Mouse (Mus musculus): ENCODE results near the gene Gtf2f2. TPM values are rescaled to one million over a fixed set of nuclear protein-coding genes. Genes with fewer than 3 reads are reported as not detected.

Gtf2f2 gene
- 22.7 and 24.3 TPM in 2 replicates for total RNA-seq (2021)
- long read RNA-seq, transcript Gtf2f2-201 (8 exons, 1,467 nt), result major isoform, 19 of 21 reads
- long read RNA-seq, partial matches to known transcripts, result 1 of 21 reads
- long read RNA-seq, other reads (novel, unspliced or antisense), result 1 of 21 reads

- DNase-seq, result peak; percentile 95
Observed at GRCm38 (mm10) chr14:76010102-76011061, at the start of gene Gtf2f2. Gene Gtf2f2, minus strand, starts transcription at chr14:76010865.

DNA sequence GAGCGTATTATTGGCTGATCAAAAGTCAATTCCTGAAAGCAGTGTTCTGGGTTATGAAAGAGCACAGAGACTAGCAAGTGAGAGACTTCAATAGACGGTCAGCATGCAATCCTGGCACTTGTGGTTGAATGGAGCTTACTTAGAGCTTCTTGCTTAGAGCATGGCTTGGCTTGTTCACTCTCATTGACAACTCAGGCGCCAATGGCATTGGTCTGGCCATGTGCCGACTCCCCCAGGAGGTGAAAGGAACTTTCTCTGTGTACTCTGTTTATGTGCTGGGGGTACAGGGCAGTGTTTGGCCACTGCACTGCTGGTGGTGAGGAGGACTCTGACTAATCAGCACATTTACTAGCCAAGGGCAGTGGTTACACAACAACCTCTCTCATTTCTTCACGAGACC, 48.8 kb upstream of the Gtf2f2 start:
- DNase-seq, result no peak

- no peak for DNase-seq
Observed at GRCm38 (mm10) chr14:76053726-76054125, 43.1 kb upstream of the Gtf2f2 start.

- no peak for DNase-seq
Observed at GRCm38 (mm10) chr14:76051966-76052365, 41.3 kb upstream of the Gtf2f2 start.

DNA sequence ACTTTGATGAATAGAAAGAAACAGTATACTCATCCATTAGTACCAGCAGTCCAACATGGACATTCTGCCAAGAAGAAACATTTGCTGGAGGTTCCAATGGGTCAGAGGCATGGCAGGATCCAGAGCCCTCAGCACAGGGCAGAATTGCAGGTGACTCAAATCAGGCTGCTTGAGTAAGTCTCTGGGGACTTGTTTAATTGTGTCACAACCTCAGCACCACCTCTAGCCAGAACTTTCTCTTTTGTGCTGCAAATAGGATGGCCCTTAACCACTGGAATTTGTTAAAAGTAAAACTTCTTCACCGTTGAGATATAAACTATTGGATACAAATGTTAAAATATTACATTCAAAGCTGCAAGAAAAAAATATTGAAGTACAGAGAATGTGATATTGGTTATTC, 35.1 kb upstream of the Gtf2f2 start:
- DNase-seq, result no peak

GRCm38 (mm10) chr14:76044164-76044557, 33.5 kb upstream of the Gtf2f2 start:
- no peak for DNase-seq

GRCm38 (mm10) chr14:76043251-76044163, 32.8 kb upstream of the Gtf2f2 start:
- DNase-seq, result no peak

DNA sequence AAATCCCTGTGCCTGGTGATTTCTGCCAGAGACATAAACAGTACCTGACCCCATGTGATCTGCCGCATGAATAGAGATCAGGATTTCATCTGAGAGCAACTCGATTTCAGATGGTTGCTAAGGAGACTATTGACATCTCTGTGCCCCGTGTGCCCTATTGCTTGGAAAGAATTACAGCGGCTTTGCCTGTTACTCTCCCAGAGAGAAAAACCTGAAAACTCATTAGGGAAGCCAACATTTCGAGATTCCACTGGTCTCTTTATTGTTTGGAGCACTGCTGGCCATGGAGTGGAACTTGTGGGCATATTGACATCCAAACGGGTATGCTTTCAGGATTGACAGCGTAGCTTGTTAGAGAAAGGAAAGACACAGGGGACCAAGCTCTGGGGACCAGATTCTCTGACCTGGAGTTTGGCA, 22.6 kb upstream of the Gtf2f2 start:
- DNase-seq, result no peak

DNA sequence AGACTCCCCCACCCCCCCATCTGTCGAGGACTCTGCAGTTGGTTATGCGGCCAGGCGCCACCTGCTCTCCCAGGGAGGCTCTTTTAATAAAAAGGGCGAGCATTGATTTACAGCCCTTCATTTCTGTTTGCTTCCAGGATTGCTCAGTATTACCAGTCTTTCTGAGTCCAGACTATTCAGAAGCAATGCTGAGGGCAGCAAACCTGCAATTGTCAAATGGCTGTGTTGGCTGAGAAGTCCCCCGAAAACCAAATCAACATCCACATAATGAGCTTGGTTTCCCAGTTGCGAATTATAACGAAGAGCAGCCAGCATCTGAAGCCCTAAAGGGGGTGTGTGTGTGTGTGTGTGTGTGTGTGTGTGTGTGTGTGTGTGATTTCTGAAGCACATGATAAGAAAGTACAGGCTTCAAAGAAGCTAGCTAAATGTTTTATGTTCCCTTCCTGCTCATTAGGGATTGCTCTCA, 22.0 kb upstream of the Gtf2f2 start:
- DNase-seq, result no peak

GRCm38 (mm10) chr14:76031117-76031842, 20.6 kb upstream of the Gtf2f2 start:
- peak; percentile 13 for DNase-seq

DNA sequence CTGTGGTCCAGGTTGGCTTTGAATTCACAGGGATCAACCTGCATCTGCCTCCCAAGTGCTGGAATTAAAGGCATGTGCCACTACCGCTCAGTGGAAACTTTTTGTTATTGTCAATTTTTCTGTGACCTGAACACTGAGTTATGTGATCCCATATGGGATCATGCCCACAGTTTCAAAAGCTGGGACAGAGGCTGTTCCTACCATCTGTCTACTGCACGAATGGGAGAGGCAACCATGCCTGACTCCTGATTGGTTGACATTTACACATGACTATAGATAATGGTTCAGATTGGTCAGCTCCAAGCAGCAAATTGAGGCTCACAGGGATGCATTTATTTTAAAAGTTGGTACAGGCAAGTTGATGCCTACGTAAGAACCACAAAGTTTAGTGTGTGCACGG, 14.0 kb upstream of the Gtf2f2 start:
- no peak for DNase-seq

DNA sequence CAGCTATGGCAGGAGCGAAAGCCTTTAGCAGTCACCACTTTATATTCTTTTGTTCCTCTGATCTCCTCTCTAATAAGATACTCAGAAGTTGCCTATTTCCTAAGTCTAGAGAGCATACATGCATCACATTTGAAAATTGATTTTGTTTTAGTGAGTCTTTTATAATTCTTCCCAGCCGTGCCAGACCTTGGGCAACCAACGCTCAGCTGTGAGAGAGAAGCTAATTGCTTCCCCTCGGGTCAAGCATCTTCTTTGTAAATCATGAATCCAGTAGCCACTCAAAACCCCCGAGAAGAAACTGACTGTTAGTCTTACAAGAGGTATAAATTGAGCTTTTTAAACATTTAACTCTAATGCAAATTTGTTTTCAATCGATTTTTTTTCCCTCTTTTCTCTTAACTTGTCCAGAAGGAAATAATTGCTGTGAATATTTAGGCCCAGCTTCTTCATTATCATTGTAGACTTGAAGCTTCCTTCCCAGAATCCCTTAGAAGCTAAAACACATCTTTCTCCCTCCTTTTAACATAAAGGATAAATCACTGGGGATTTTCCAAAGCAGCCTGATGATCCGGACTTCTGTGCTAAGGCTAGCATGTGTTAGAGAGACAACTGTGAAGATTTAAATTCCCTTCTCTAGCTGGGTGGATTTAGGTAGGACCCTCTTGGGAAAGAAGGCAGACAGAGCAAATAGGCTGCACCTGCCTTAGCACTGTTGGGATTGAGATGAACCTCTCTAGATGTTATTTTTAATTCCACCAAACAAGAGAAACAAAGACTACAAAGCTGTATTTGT, 10.5 kb upstream of the Gtf2f2 start:
- no peak for DNase-seq

DNA sequence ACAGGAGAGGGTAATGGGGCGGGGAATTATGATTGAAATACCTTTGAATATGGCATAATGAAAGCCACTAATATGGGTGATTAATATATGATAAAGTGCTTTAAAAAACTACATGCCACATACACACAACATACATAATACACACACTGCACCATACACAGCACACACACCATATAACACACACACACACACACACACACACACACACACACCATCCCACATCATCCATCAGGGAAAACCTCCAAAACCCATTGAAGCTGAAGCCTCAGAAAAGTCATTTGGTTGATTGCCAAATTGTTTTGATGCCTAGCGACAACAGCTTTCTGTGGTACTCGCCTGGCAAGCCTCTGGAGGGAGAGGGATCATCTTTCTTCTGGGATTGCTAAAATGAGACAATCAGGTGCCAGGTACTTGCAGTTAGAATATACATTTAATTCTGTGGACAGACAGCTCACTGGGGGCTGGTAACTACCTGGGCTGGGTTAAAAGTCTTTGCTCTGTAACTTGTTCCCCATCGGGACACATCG, 9.7 kb upstream of the Gtf2f2 start:
- no peak for DNase-seq

GRCm38 (mm10) chr14:76017785-76018490, 7.3 kb upstream of the Gtf2f2 start:
- no peak for DNase-seq

GRCm38 (mm10) chr14:76014331-76014730, 3.7 kb upstream of the Gtf2f2 start:
- no peak for DNase-seq

DNA sequence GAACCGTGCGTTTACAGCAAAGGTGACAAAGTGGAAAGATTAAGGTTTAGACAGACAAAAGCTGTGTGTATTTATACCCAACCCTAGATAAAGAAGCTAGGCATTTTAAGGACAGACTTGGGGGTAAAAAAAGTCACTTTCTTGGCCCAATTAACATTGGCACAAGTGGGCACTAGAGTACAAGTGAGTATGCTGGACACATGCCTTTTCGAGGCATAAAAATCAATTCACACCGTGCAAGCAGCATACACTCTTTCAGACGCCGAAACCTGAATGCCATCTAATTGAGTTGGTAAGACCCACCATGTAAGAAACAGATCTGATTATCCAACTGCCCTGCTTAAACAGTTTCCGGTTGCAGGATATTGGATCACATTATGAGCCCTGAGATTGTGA, 395 bp upstream of the Gtf2f2 start:
- no peak for DNase-seq

DNA sequence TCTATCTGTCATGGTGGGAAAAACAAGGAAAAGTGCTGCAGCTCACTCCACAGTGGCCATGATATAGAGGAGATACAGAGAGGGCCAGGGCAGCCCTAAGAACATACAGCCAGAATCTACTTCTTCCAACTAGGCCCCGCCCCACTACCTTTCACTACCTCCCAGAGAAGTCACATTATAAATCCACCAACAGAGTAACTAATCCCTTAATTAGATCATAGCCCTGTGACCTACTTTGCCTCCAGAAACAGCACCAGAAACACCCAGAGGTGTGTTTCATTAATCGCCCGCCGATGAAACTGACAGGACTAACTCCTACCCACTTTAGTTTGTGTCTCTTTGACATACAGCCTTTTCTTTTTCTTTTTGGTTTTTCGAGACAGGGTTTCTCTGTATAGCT, 1.5 kb downstream of the Gtf2f2 start:
- no peak for DNase-seq

GRCm38 (mm10) chr14:76008174-76008573, 2.5 kb downstream of the Gtf2f2 start:
- DNase-seq, result no peak

DNA sequence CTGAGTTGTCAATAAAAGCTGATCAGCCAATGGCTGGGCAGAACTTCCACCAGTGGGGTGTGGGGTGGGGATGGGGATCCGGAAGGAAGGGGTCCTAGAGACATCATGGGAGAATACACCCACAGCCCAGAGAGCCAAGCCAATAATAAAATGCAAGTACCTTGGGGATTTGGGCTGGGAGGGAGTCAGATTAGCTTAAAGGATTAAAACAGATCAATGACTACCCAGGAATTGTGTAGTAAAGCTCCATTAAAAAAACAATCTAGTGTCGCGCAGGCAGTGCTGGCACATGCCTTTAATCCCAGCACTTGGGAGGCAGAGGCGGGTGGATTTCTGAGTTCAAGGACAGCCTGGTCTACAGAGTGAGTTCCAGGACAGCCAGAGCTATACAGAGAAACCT, 5.7 kb downstream of the Gtf2f2 start:
- DNase-seq, result no peak

- no peak for DNase-seq
Observed at GRCm38 (mm10) chr14:76001781-76002180, 8.9 kb downstream of the Gtf2f2 start.

Measured in adrenal gland, postnatal 25 days (tissue).